Mouse (Mus musculus) thymus, postnatal 25 days (tissue): ENCODE measurements around the gene Tchhl1.

ENCODE experiments used
- DNase-seq: peaks from one replicate; pipeline ENCODE4 v3.0.0; 2022

The Tchhl1 gene

GRCm38 (mm10) chr3:93505960-93506863 is 37.7 kb downstream of the Tchhl1 start:
- DNase-seq = peak; percentile 91

DNA sequence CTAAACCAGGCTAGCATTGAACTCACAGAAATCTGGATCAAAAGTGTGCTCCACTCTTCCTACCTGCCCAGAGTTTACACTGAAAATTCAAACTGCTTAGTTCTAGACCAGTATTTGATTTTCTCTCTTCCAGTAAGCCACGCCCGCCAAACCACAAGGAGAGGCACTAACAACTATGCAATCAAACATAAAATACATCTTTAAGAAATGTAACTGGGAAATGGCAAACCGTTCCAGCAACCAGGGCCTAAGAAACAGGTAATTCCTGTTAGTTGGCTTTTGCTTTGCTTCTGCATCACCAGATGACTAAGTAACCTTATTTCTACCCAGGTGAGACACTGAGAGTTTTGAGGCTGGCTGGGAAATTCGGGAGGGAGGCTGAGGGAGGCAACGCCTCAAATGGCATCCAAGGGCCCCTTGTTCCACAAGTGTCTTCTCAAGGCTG is 38.3 kb downstream of the Tchhl1 start:
- peak; percentile 34 for DNase-seq

DNA sequence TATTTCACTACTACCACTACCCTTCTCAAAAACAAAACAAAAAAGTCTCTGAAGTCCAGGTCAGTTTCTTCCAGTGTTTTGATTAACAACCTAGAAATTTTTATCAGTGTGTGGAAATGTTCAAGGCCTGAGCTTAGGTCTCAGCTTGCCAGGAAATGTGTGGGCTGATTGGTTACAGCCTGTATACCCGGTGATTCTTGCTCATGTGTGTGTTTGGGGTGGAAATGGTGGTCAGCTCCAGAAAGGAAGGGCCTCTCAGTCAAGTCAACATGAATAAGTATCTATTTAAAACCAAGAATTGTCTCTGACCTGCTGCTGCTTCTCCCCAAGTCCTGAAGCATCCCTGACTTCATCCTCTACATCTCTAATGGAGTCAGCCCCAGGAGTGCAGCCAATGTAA is 40.7 kb downstream of the Tchhl1 start:
- no peak for DNase-seq

- DNase-seq = no peak
Measured at GRCm38 (mm10) chr3:93511036-93511435, 42.5 kb downstream of the Tchhl1 start.

- DNase-seq = no peak
Measured at GRCm38 (mm10) chr3:93511801-93512200, 43.2 kb downstream of the Tchhl1 start.

- no peak for DNase-seq
Measured at GRCm38 (mm10) chr3:93512386-93513101, 44.0 kb downstream of the Tchhl1 start.

DNA sequence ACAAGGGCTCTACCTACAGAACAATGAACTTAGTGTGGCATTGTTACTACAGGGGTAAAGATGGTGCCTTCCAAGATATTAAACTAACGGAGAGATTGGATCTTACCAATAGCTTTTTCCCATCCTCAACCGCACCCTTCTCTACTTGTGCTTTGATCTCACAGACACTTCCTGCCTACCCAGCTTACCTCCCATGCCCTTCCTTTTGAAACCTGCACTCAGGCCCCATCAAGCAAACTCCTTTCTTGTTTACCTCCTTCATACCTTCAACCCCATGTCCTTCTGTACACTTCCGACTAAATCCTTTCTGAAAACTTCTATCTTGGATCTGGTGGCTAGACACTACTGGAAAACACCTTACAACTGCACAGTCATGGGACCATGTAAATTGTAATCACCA is 46.1 kb downstream of the Tchhl1 start:
- DNase-seq = peak; percentile 32

DNA sequence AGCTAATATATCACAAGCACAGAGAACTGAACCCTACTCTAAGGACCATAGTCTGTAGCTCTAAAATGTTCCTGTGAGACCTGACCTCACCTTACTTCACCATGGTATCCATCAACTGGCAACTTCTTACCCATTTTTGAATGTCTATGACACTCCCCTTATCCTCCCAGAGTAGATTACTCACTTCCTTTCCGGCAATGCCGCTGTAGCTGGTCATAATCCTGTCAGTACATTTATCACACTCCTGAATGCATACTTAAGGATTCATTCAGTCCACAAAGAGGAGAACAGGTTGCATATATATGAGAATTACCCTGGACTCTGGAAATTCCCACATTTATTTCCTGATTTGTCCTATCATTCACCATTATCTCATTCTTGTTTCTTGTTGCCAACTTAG is 48.8 kb downstream of the Tchhl1 start:
- no peak for DNase-seq

DNA sequence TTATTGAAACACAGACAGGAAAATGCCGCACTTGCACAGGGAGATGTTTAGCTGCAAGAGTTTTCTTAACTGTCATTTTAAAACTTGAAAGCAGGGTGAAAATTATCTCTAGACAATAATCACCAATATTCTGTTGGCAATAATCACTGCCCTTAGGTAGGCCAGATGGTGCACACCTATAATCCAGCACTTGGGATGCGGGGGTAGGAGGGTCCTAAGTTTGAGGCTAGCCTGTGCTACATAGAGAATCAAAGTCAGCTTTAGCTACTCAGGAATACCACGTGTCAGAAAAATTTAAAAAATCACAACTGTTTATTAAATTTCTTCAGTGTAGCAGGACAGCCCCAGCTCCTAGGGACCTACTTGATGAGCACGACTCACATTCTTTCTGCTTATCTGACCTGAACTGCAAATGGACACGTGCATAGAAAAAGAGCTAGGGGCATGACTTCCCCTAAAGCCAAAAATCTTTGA is 51.3 kb downstream of the Tchhl1 start:
- no peak for DNase-seq

GRCm38 (mm10) chr3:93520330-93521193 is 52.0 kb downstream of the Tchhl1 start, which contains the start of gene S100a11:
Gene S100a11, plus strand, starts transcription at chr3:93520488.
- DNase-seq = peak; percentile 48
